Mouse (Mus musculus) limb, embryonic 14.5 days (tissue): ENCODE measurements around the gene Nlgn3. TPM values are rescaled to one million over a fixed set of nuclear protein-coding genes. Genes with fewer than 3 reads are reported as not detected.

Experiments used
- ATAC-seq: fragments of 200-750 bp; cut with Nextera tagmentation; 2 replicates; pipeline ENCODE4 v1.8.0; 2017; ENCODE audit warnings: low read depth, moderate number of reproducible peaks, moderate TSS enrichment; ENCODE audit not compliant: low FRiP score
- DNase-seq: peaks from one replicate; pipeline ENCODE4 v3.0.0-alpha.2; 2015; ENCODE audit warnings: low spot score
- H3K27ac ChIP-seq: fragments of 300-500 bp; sonication (generic); replicated peaks from 2 replicates; pipeline ENCODE4 v1.5.1; 2014; ENCODE audit warnings: low read depth, mild to moderate bottlenecking, low read length, moderate library complexity, mixed read lengths
- H3K27me3 ChIP-seq: fragments of 300-500 bp; sonication (generic); 2 replicates; pipeline ENCODE4 v1.6.1; 2014; ENCODE audit warnings: low read length, mixed read lengths; ENCODE audit not compliant: control insufficient read depth, insufficient read depth
- H3K36me3 ChIP-seq: fragments of 300-500 bp; sonication (generic); 2 replicates; pipeline ENCODE4 v1.6.1; 2014; ENCODE audit warnings: mild to moderate bottlenecking, low read length, moderate library complexity, mixed read lengths; ENCODE audit not compliant: control insufficient read depth, insufficient read depth
- H3K4me1 ChIP-seq: fragments of 300-500 bp; sonication (generic); 2 replicates; pipeline ENCODE4 v1.6.1; 2014; ENCODE audit warnings: antibody characterized with exemption, low read length, mixed read lengths; ENCODE audit not compliant: control insufficient read depth, insufficient read depth
- H3K4me2 ChIP-seq: fragments of 300-500 bp; sonication (generic); replicated peaks from 2 replicates; pipeline ENCODE4 v1.6.1; 2014; ENCODE audit warnings: low read depth, mild to moderate bottlenecking, low read length, moderate library complexity; ENCODE audit not compliant: severe bottlenecking
- H3K4me3 ChIP-seq: fragments of 300-500 bp; sonication (generic); replicated peaks from 2 replicates; pipeline ENCODE4 v1.5.1; 2014; ENCODE audit warnings: low read length
- H3K9ac ChIP-seq: fragments of 300-500 bp; sonication (generic); 2 replicates; pipeline ENCODE4 v1.6.1; 2014; ENCODE audit warnings: mild to moderate bottlenecking, low read depth, low read length, moderate library complexity; ENCODE audit not compliant: severe bottlenecking
- H3K9me3 ChIP-seq: fragments of 300-500 bp; sonication (generic); 2 replicates; pipeline ENCODE4 v1.6.1; 2016; ENCODE audit warnings: low read length; ENCODE audit not compliant: control insufficient read depth
- POLR2A ChIP-seq: fragments of 200-500 bp; IDR thresholded peaks from 2 replicates; pipeline ENCODE4 v1.8.0; 2012; ENCODE audit warnings: inconsistent platforms, mild to moderate bottlenecking, moderate library complexity, borderline replicate concordance; ENCODE audit not compliant: insufficient read depth, insufficient read length; ENCODE audit errors: extremely low read depth
- WGBS: fragments of 180-500 bp; shearing (Covaris S2); extraction: QIAGEN DNeasy Blood & Tissue Kit; methylation state at CpG from one replicate; pipeline ENCODE4 v1.1.7; 2014; 5-methylcytosine and 5-hydroxymethylcytosine counted together
- polyA plus RNA-seq, 2 experiments: library from polyadenylated mRNA; depleted of rRNA in 1 of 2; stranded (reverse) in 1 of 2; unstranded in 1 of 2; fragments of >200 nt; fragmentation: Nextera tagmentation in 1 of 2; extraction: Ambion mirVana in 1 of 2; gene quantifications; 2 replicates each; pipeline versions ENCODE4 v1.2.1 to v1.2.3; 2012 to 2014

The Nlgn3 gene
- polyA plus RNA-seq, 2 experiments: 10.3 to 18.2 TPM

DNA sequence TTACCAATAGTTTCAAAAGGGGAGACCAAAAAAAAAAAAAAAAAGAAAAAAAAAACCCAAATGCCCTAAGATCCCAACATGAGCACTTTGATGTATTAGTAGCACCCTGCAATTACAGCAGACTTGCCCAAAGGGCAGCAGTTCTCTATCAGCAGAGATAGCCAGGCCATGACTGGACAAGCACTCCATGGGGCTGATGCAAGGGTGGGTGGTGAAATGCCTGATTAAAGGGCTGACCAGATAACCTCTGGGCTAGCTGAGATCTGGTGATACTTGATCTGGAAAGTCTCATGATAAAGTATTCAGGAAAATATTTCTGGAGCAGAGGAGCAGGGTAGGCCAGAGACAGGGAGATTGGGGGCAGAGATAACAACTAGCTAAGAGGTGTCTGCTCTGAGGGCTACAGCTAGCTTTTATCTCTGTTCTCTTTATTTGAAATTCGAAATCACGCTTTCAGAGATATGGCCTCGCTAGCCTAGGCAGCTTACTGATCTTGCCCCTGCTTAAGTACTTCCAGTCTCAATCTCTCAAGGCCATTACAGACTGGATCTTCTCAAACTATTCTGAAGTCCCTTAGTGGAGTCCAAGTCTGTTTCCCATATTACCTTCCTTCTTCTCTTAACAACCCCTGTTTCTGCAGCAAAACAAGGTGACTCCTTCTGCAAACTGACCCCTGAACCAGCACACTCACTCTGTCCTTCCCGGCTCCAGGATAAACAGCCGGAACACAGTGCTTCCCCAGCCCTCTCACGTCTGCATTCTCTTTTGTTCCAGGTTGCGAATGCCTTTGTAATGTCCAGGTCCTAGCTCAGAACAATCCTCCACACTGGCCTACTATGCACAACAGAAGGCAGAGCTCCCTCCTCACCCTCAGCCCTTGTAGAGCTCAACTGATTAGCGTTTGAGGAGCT is 27.3 kb downstream of the Nlgn3 start:
- ATAC-seq (no peak), DNase-seq (no peak)
- H3K27me3 ChIP-seq: no peaks in the 10 kb centered on the region
- no peak overlapping the region for H3K4me2 ChIP-seq
- TF ChIP-seq POLR2A: no peak
- 63% methylated on average over 8 of the region's 8 CpGs for WGBS
- no peaks in the 10 kb centered on the region for H3K4me1 ChIP-seq
- H3K9me3 ChIP-seq: no peaks in the 10 kb centered on the region
- H3K4me3 ChIP-seq: no peak overlapping the region
- H3K27ac ChIP-seq: no peak overlapping the region
- H3K36me3 ChIP-seq: 0 out of 2 replicates have a peak, but pooled peaks cover 4% of the 10 kb centered on the region
- H3K9ac ChIP-seq: no peak overlapping the region

DNA sequence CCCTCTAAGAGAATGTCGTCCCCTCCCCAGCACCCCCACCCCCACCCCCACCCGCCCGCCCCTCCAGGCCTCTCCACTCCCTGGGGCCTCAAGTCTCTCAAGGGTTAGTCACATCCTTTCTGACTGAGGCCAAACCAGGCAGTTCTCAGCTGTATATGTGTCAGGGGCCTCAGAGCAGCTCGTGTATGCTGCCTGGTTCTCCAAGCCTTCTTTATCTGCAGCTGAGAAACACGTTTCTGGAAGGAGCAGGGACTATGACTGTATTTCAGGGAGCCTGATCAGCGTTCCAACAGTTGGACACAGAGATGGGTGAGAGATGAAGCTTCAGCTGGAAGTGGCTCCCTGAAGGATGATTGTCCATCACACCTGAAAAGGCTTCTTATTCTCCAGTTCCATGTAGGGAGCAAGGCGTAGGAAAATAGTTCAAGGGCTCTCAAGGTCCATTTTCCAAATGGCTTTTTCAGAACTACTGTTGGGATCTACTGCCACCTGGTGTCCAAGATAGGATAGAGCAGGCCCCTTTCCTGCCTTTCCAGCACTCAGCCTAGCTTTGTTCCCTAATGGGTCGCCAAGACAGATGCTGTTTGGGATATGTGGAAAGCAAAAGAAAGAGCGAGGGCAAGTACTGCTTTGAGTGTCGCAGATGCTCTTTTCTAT is 30.5 kb downstream of the Nlgn3 start:
- no peak for ATAC-seq
- Histone ChIP-seq H3K4me3 (no peak overlapping the region), H3K4me2 (0 out of 2 replicates have a peak overlapping the region, but pooled peaks have one; percentile 25), H3K9ac (no peak overlapping the region), H3K36me3 (no peaks in the 10 kb centered on the region), H3K27ac (0 out of 2 replicates have a peak overlapping the region, but pooled peaks have one; percentile 38), H3K27me3 (no peaks in the 10 kb centered on the region), H3K9me3 (no peaks in the 10 kb centered on the region), H3K4me1 (0 out of 2 replicates have a peak, but pooled peaks cover 2% of the 10 kb centered on the region)
- WGBS: 30% methylated on average over 10 of the region's 10 CpGs
- DNase-seq: peak; percentile 80
- no peak for TF ChIP-seq POLR2A

DNA sequence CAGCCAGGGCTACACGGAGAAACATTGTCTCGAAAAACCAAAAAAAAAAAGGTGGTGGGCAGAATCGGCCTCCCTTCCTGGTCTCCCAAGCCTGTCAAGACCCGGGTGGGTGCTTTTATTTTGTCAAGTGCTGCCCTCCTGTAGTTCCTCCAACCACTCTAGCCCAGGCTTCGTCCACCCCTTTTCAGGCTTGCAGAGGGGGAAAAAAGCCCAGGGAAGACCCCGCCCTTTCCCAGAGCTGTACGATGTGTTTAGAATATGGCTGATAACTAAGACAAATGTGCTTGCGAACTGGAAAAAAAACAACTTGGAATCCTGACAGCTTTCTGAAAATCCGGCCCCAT is 33.0 kb downstream of the Nlgn3 start:
- Histone ChIP-seq H3K4me1 (0 out of 2 replicates have a peak, but pooled peaks cover 2% of the 10 kb centered on the region), H3K4me2 (peak overlapping the region; percentile 45), H3K27ac (peak overlapping the region; percentile 91), H3K9me3 (no peaks in the 10 kb centered on the region), H3K4me3 (peak overlapping the region; percentile 36), H3K9ac (peak overlapping the region; percentile 45), H3K27me3 (no peaks in the 10 kb centered on the region), H3K36me3 (no peaks in the 10 kb centered on the region)
- DNase-seq (no peak), ATAC-seq (peak; percentile 24)
- TF ChIP-seq POLR2A: no peak
- 56% methylated on average over 9 of the region's 9 CpGs for WGBS

DNA sequence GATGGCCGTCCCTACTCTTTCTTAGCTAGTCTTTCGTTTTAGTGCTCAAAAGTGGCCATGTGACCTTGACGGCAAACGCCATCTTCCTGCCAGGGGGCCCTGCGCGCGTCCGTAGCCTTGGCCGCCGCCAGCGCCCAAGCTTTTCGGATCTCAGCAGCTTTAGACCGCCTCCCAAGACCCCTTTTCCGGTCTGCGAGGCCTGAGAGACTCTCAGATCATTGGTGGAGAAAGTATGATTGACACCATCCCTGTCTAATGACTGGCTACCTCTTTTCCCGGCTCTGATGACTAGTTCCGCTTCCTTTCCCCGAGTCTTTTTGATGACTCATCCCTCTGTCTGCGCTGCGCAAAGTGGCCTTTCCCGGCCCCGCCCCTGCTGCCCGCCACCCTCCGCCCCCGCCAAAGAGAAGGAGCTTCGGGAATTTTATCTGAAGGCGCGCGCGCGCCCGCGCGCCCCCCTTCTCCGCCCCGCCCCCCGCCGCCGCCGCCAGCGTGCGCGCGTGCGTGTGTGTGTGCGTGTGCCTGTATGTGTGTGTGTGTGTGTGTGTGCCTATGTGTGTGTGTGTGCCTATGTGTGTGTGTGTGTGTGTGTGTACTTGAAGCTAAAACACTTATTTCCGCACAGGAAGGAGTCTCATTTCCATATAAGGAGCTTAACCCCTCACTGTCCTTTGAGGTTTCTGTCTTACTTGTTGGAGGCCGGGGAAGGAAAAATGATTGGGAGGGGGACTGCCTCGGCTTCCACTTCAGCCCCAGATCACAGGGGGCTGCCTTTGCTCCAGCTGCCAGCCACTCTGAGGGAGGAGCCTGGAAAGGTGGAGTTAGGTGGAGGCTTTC is 33.6 kb downstream of the Nlgn3 start:
- Histone ChIP-seq H3K4me2 (peak overlapping the region; percentile 47), H3K4me3 (peak overlapping the region; percentile 36), H3K27me3 (no peaks in the 10 kb centered on the region), H3K36me3 (no peaks in the 10 kb centered on the region), H3K27ac (peak overlapping the region; percentile 91), H3K9ac (peak overlapping the region; percentile 46), H3K4me1 (0 out of 2 replicates have a peak, but pooled peaks cover 2% of the 10 kb centered on the region), H3K9me3 (no peaks in the 10 kb centered on the region)
- 34% methylated on average over 26 of the region's 49 CpGs for WGBS
- peak; percentile 71; the same call in 1 of the 2 replicates for TF ChIP-seq POLR2A
- peak; percentile 96 for ATAC-seq
- peak; percentile 96 for DNase-seq

DNA sequence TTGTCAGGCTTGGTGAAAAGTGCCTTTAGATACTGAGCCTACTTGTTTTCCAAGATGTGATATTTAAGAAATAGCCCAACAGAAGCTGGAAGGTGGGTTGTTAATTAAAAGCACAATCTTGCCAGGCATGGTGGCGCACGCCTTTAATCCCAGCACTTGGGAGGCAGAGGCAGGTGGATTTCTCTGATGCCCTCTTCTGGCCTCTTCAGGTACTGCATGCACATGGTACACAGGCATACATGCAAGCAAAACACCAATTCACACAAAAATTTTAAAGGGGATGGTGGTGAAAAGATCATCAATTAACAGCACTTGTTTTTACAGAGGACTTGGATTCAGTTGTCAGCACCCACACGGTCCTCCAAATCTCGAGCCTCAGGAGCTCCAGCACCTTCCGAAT is 35.6 kb downstream of the Nlgn3 start:
- ATAC-seq: no peak
- H3K4me2 ChIP-seq: no peak overlapping the region
- no peak overlapping the region for H3K27ac ChIP-seq
- no peaks in the 10 kb centered on the region for H3K27me3 ChIP-seq
- 93% methylated on average over 5 of the region's 5 CpGs for WGBS
- no peaks in the 10 kb centered on the region for H3K36me3 ChIP-seq
- no peak overlapping the region for H3K4me3 ChIP-seq
- no peaks in the 10 kb centered on the region for H3K9me3 ChIP-seq
- H3K9ac ChIP-seq: no peak overlapping the region
- H3K4me1 ChIP-seq: 0 out of 2 replicates have a peak, but pooled peaks cover 2% of the 10 kb centered on the region
- no peak for DNase-seq
- no peak for TF ChIP-seq POLR2A
